Mouse (Mus musculus): Measurements from ENCODE around the gene Nod2. TPM values are rescaled to one million over a fixed set of nuclear protein-coding genes. Genes with fewer than 3 reads are reported as not detected.

Gene Nod2
- polyA plus RNA-seq, 1 experiment from 2014 or later, result 0.08 TPM

DNA sequence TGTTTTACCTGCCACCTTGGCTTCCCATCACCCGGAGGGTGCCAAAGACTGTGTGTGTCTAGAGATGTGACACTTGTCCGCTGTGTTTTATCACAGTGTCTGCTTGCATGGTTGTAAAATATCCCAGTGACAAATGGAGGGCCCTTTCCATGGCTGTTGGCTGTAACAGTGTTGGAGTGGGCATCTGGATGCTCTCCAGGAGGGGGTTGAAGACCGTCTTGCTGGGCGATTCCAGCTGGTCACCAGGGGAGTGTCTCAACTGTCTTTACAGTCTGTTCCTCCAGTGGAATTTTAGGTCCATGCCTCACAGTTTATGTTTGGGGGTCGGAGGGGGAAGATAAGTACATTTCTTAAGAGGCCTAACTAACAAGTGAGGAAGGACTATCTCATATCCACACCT lies 26.2 kb upstream of the Nod2 start:
- H3K9ac ChIP-seq (replicated peaks), result no peak overlapping the region
- no peaks in the 10 kb centered on the region for H3K9me3 ChIP-seq
- 76% methylated on average over 5 of the region's 5 CpGs for WGBS
- no peak overlapping the region for H3K4me3 ChIP-seq (replicated peaks)
- H3K4me1 ChIP-seq (replicated peaks), result no peaks in the 10 kb centered on the region; the same call in 1 of the 2 replicates
- peaks cover 34% of the 10 kb centered on the region for H3K27me3 ChIP-seq
- ATAC-seq, result no peak
- no peaks in the 10 kb centered on the region for H3K36me3 ChIP-seq
- H3K27ac ChIP-seq, result no peak overlapping the region
- H3K4me2 ChIP-seq (replicated peaks), result no peak overlapping the region

DNA sequence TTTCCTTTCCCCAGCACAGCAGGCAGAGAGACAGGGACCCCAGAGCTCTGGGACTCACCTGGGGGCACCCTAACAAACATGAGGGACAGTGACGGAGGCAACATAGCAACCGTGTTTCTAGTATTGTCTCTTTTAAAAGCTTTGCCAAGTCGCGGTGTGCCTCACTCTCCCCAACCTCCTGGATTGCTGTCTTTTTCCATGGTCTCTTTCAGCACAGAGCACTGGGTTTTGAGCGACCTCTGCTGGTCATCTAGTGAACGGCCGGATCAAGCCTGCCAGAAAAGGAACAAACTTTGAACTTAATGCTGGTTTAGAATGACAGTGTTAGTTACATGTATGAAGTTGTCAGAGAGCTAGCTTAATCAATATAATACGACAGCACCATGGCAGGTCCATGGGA lies 25.7 kb upstream of the Nod2 start:
- Histone ChIP-seq H3K9ac (replicated peaks) (no peak overlapping the region), H3K9me3 (no peaks in the 10 kb centered on the region), H3K27ac (no peak overlapping the region), H3K4me3 (replicated peaks) (no peak overlapping the region), H3K27me3 (peaks cover 39% of the 10 kb centered on the region), H3K4me1 (replicated peaks) (no peaks in the 10 kb centered on the region; the same call in 1 of the 2 replicates), H3K4me2 (replicated peaks) (no peak overlapping the region), H3K36me3 (no peaks in the 10 kb centered on the region)
- WGBS, result 2% methylated on average over 8 of the region's 8 CpGs
- no peak for ATAC-seq

DNA sequence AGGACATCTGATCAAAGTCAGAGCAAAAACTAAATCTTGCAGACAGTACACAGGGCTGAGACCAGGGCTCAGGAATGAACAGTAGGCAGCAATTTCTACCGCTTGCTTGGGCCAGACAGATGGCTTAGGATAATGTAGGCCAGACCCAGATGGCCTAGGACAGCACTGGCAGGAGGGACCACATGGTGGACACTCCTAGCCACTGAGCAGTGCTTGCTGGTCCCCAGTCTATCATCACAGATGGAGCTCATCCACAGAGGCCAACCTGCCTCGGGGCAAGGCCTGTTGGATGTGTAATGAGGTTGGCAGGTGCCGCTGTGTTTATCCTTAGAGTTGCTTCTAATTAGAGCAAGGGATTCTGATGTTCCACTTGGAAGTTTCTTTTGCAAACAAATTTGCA lies 23.8 kb upstream of the Nod2 start:
- peaks cover 44% of the 10 kb centered on the region for H3K27me3 ChIP-seq
- 71% methylated on average over 3 of the region's 3 CpGs for WGBS

DNA sequence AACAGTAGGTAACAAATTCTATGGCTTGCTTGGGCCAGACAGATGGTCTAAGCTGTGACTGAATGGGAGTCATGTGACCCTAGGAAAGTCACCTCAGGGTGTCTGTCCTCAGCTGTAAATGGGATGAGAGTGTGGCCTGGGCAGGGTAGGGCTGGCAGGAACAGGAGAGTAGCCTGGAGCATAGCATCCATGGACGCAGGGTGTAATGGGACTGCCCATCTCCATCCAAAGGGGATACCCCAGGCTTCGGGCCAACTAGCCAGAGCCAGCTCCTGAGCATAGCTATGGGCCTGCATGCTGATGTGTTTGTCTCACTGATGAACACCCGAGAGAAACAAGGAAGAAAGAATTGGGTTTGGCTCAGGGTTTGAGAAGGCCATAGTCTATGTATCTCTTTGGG lies 22.8 kb upstream of the Nod2 start:
- H3K4me3 ChIP-seq (replicated peaks), result no peak overlapping the region
- peaks cover 53% of the 10 kb centered on the region for H3K27me3 ChIP-seq
- no peak overlapping the region for H3K4me2 ChIP-seq (replicated peaks)
- ATAC-seq, result no peak
- WGBS, result 84% methylated on average over 3 of the region's 3 CpGs
- H3K4me1 ChIP-seq (replicated peaks), result peaks cover 17% of the 10 kb centered on the region
- H3K9me3 ChIP-seq, result no peaks in the 10 kb centered on the region
- H3K9ac ChIP-seq (replicated peaks), result no peak overlapping the region
- no peaks in the 10 kb centered on the region for H3K36me3 ChIP-seq
- H3K27ac ChIP-seq, result no peak overlapping the region

More for the DNA sequence above, 23.8 kb upstream of the Nod2 start:
- no peak overlapping the region for H3K9ac ChIP-seq (replicated peaks)
- ATAC-seq, result no peak
- no peak overlapping the region for H3K4me2 ChIP-seq (replicated peaks)
- no peak overlapping the region for H3K27ac ChIP-seq
- H3K4me1 ChIP-seq (replicated peaks), result peaks cover 10% of the 10 kb centered on the region
- no peak overlapping the region for H3K4me3 ChIP-seq (replicated peaks)
- H3K9me3 ChIP-seq, result no peaks in the 10 kb centered on the region
- no peaks in the 10 kb centered on the region for H3K36me3 ChIP-seq

DNA sequence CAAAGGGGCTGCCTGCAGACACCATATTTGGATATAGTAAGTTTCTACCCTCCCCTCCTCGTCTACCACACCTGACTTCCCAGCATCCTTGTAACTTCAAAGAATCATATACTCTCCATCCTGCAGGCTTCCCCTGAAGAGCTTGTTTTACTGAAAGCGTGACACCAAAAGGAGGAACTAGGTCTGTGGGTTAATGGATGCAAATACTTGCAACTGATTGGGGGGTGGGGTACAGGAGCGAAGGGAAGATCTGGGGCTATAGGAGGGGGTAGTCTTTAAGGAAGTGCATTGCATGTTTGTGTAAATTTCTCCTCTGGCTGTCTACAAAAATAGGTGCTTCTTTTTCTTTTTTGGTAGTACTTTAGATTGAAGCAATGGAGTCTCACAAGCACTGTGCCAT lies 20.7 kb upstream of the Nod2 start:
- H3K9me3 ChIP-seq, result no peaks in the 10 kb centered on the region
- ATAC-seq, result no peak

DNA sequence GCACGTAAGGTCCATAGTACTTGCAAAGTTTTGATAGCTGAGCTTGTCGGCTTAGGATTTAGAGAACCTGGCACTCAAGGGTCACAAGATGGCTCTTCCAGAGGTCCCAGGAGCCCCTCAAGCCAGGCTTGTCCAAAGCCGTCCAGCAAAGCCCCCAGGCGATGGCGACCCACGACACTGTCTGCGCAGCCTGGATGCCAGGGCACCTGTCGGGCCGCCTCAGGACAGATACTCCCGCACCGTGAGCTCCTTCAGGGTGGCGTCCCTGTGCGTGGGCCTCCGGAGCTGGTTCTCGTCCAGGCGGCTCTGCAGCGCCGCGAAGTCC lies 20.2 kb upstream of the Nod2 start:
- Histone ChIP-seq H3K4me1 (replicated peaks) (peaks cover 17% of the 10 kb centered on the region), H3K9me3 (no peaks in the 10 kb centered on the region), H3K4me3 (replicated peaks) (peak overlapping the region; percentile 44), H3K27ac (peak overlapping the region; percentile 63), H3K27me3 (peaks cover 49% of the 10 kb centered on the region), H3K4me2 (replicated peaks) (peak overlapping the region; percentile 73), H3K36me3 (no peaks in the 10 kb centered on the region), H3K9ac (replicated peaks) (peak overlapping the region; percentile 61)
- ATAC-seq, result no peak
- WGBS, result 13% methylated on average over 19 of the region's 19 CpGs

More for the DNA sequence above, 20.7 kb upstream of the Nod2 start:
- Histone ChIP-seq H3K9ac (replicated peaks) (no peak overlapping the region), H3K4me2 (replicated peaks) (peak overlapping the region; percentile 73), H3K27ac (no peak overlapping the region), H3K4me1 (replicated peaks) (peaks cover 17% of the 10 kb centered on the region), H3K4me3 (replicated peaks) (no peak overlapping the region; the same call in 1 of the 2 replicates), H3K36me3 (no peaks in the 10 kb centered on the region), H3K27me3 (peaks cover 49% of the 10 kb centered on the region)
- 76% methylated on average over 3 of the region's 3 CpGs for WGBS

DNA sequence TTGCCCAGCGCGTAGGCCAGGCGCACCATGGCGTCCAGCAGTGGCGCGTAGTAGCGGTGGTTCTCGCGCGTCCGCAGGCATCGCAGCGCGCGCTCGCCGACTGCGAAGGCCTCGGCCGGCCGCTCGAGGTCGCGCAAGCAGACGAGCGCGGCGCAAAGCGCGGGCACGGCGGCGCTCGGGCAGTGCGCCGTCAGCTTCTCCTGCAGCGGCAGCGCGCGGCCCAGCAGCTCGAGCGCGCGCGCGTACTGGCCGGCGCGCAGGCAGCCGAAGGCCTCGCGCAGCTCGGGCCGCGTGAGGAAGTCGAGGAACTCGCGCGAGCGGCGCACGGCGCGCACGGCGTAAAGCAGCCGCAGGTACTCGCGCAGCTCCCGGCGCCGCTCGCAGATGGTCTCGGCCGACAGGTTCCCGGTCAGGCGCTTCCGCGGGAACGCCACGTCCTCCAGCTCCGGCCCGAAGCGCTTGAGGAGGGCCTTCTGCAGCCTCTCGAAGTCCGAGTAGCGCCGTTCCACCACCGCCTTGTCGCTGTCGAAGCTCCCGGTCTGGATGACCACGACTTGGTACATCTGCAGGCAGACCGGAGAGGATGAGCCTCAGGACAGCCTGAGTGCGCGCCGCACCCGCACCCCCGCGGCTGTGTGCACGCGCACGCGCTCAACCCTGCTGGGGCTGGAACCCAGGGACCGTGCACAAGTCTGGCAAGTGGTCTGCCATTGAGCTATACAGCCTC lies 19.7 kb upstream of the Nod2 start:
- Histone ChIP-seq H3K27me3 (peaks cover 47% of the 10 kb centered on the region), H3K4me3 (replicated peaks) (peak overlapping the region; percentile 44), H3K9me3 (no peaks in the 10 kb centered on the region), H3K27ac (peak overlapping the region; percentile 63), H3K9ac (replicated peaks) (peak overlapping the region; percentile 61), H3K4me2 (replicated peaks) (peak overlapping the region; percentile 73), H3K36me3 (no peaks in the 10 kb centered on the region), H3K4me1 (replicated peaks) (peaks cover 17% of the 10 kb centered on the region)
- peak; percentile 85 for ATAC-seq
- WGBS, result under 1% methylated on average over 99 of the region's 105 CpGs

DNA sequence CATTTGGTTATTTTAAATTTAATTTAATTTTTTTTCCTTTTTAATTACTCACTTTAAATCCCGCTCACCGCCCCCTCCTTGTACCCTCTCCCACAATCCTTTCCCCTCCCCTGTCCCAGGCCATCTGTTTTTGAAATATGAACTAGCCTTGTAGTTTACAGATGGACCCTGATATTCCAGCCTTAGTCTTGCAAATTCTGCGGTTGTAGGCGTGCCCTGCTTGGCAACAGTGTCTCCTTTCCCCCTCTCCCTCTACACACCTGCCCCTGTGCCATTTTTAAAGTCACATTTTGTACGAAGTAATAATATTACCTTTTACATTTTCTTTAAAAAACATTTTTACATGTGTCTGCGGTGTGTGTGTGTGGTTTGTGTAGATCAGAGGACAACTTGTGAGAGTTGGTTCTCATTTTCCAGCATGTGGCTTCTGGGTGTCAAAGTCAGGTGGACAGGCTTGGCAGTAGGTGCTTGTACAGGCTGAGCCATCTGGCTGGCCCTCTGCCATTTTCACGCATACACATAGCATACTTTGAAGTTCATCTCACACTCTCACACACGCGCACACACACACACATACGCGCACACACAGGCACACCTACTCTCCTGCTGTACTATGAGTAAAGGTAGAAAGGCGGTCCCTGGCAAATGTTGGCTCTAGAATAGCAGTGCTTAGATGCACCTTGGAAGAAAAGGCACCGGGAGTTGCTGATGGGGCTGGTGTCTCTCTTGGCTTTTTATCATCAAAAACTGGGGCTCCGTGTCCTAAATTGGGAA lies 18.9 kb upstream of the Nod2 start:
- Histone ChIP-seq H3K4me1 (replicated peaks) (peaks cover 17% of the 10 kb centered on the region), H3K9ac (replicated peaks) (peak overlapping the region; percentile 61), H3K36me3 (no peaks in the 10 kb centered on the region), H3K27me3 (peaks cover 42% of the 10 kb centered on the region), H3K4me2 (replicated peaks) (peak overlapping the region; percentile 73), H3K9me3 (no peaks in the 10 kb centered on the region), H3K27ac (no peak overlapping the region), H3K4me3 (replicated peaks) (peak overlapping the region; percentile 44)
- ATAC-seq, result no peak; the same call in 1 of the 2 replicates
- 62% methylated on average over 14 of the region's 14 CpGs for WGBS

DNA sequence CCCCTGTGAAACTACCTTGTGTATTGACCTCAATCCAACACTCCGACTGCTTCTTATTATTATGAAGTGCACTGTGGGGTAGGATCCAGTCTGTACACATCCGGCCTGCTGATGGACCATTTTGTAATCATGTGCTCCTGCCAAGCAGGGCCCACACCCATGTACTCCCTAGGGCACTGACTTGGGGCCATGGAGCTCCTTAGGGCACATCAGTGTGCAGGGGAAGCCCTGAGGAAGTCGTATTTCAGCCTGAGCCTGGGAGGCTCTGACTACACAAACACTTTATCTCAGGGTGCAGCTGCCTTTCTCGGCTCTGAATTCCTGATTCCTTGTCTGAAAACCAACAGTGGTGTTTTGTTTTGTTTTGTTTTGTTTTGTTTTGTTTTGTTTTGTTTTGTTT lies 16.9 kb upstream of the Nod2 start:
- Histone ChIP-seq H3K4me3 (replicated peaks) (no peak overlapping the region), H3K9ac (replicated peaks) (no peak overlapping the region), H3K4me1 (replicated peaks) (peaks cover 17% of the 10 kb centered on the region), H3K4me2 (replicated peaks) (no peak overlapping the region), H3K27me3 (peaks cover 32% of the 10 kb centered on the region), H3K36me3 (no peaks in the 10 kb centered on the region), H3K27ac (no peak overlapping the region), H3K9me3 (no peaks in the 10 kb centered on the region)
- WGBS, result 82% methylated on average over 4 of the region's 4 CpGs
- no peak for ATAC-seq

DNA sequence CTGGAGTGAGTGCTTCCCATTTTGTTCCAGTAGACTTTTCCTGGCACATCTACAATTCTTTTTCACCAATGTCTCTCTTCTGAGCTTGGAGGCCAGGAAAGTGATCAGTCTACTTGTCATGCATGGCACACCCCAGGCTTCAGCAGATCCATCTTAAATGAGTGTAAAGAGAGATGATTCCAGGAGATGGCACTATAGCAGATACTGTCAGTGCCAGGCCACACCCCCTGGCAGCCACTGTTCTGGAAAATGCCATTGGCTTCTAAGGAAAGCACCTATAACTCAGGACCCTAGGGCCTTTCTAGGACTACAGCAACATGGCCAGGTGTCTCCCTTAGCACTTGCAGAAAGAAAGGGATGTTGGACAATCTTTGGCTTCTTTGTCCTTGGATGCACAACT lies 16.0 kb upstream of the Nod2 start:
- no peaks in the 10 kb centered on the region for H3K9me3 ChIP-seq
- no peak overlapping the region for H3K4me3 ChIP-seq (replicated peaks)
- H3K27ac ChIP-seq, result no peak overlapping the region
- H3K4me2 ChIP-seq (replicated peaks), result no peak overlapping the region
- peaks cover 26% of the 10 kb centered on the region for H3K27me3 ChIP-seq
- ATAC-seq, result no peak
- H3K36me3 ChIP-seq, result no peaks in the 10 kb centered on the region
- no peak overlapping the region for H3K9ac ChIP-seq (replicated peaks)
- peaks cover 17% of the 10 kb centered on the region for H3K4me1 ChIP-seq (replicated peaks)

DNA sequence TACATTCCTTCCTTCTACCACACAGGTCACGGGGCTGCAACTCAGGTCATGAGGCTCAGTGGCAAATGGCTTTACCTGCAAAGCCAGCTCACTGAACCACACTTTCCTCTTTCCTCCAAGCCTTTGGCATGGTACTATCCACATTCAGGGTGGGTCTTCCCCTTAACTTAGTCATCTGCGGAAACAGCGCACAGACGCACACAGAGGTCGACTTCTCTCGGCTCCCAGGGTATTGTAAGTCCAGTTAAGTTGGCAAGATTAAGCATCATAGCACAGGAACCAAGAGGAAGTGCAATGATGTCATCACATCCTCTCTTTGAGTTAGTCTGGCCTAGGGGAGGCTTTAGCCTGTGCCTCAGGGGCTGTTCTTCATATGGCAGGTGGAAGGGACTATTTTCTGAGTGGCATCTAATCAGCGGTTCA lies 13.8 kb upstream of the Nod2 start:
- peaks cover 17% of the 10 kb centered on the region for H3K27me3 ChIP-seq

DNA sequence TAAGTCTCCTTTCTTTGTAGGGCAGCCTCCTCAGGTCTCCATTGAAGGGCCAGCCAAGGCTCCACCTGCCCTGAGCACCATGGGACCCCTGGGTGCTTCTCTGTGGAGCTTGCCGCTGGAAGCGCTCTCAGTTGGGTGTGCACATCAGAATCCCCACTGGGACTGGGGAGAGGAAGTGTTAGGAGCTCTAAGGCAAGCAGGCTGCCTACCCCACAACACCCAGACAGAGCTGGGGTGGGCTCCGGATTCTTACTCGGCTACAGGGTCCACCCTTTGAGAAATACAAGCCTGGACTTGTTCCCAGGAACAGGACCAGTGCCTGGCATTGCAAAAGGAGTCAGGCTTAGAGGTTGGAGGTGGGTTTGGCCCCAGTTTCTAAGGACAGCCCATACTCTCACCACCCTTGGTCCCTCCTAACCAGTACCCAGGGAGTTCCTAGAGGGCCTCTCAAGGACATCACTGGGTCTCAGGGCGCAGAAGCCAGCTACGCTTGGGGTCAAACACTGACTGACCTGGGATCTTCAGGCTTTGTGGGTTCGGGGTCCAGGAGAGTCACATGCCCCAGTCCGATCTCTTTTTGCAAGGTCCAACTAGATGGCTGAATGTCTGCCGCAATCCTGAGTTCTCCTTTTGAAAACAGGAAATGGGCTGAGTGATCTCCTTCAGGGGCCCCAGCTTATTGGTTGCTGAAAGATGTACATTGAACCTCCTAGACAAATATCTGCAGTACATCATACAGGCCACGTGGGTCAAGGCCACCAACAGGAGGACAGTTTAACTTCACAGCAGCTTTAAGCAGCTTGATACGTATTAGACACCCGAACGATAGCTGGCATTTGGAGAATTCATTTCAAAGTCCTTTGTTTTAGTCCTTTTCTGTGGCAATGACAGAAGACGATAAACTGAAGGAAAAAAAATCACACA lies 11.4 kb upstream of the Nod2 start, which contains the start of gene Snx20:
TSS of gene Snx20 (minus strand) at position 655 of the 924 bp plus-strand sequence.
- Histone ChIP-seq H3K27me3 (no peaks in the 10 kb centered on the region), H3K36me3 (no peaks in the 10 kb centered on the region), H3K4me3 (replicated peaks) (no peak within 1 kb of the TSS), H3K9ac (replicated peaks) (no peak within 1 kb of the TSS), H3K4me1 (replicated peaks) (no peaks in the 10 kb centered on the region; the same call in 1 of the 2 replicates), H3K27ac (no peak within 1 kb of the TSS), H3K9me3 (no peaks in the 10 kb centered on the region), H3K4me2 (replicated peaks) (no peak within 1 kb of the TSS)
- 87% methylated on average over 14 of the region's 14 CpGs for WGBS
- no peak for ATAC-seq

More for the DNA sequence above, 13.8 kb upstream of the Nod2 start:
- no peaks in the 10 kb centered on the region for H3K9me3 ChIP-seq
- H3K4me1 ChIP-seq (replicated peaks), result peaks cover 6% of the 10 kb centered on the region
- no peak for ATAC-seq
- H3K4me2 ChIP-seq (replicated peaks), result no peak overlapping the region
- H3K4me3 ChIP-seq (replicated peaks), result no peak overlapping the region
- H3K36me3 ChIP-seq, result no peaks in the 10 kb centered on the region
- H3K27ac ChIP-seq, result no peak overlapping the region
- H3K9ac ChIP-seq (replicated peaks), result no peak overlapping the region
- WGBS, result 91% methylated on average over 7 of the region's 7 CpGs

Measured in midbrain, embryonic 13.5 days (tissue).